Mouse (Mus musculus) left cerebral cortex, postnatal 36 days (tissue): ENCODE results near the gene Rpap1. TPM values are rescaled to one million over a fixed set of nuclear protein-coding genes. Genes with fewer than 3 reads are reported as not detected.

Experiments
- DNase-seq, 2 experiments: peaks; one replicate each; pipeline ENCODE4 v3.0.0; 2021 to 2022; ENCODE audit warnings: low spot score in 2 of 2, mixed read lengths in 1 of 2
- intact Hi-C: fragments of 180-260 bp; cut with DNase I; formaldehyde crosslinking; loops from one replicate; pipeline ENCODE4 v1.15.1; 2025
- total RNA-seq, 2 experiments: library from RNA; stranded (reverse); gene quantifications; 2 replicates each; pipeline ENCODE4 v1.2.3; 2021

The Rpap1 gene
- 10 to 100 TPM; 19.4 to 20.6 TPM for total RNA-seq

DNA sequence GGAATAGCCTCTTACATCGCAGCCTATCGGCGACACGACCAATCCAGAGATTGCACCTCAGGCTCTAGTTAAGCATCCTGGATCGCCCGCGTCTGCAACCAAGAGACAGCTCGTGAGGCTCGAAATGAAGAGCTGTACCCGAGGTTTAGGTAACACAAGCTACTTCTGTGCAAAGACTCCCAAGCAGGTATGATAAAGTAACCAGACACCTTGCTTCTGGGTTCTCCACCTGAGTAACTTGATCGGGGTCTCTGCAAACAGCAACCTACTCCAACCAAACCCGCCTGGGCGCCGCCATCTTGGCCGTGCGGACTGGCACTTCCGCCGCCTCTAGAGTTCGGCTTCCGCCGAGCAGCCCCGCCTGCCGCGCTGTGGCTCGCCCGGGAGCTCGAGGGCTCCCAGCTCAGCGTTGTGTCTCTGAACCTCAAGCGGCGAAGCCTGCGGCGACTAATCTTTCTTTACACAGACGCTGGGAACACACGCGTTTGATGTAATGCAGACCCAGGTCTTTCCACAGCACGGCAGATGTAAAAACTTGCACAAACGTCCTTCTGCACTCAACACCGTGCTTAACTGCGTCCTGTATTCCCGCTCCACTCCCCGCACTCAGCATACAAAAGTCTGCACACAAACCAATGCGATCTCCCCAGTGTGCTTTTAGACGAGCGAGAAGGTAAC lies at the start of gene Rpap1:
Gene Rpap1, minus strand, starts transcription at position 332 of the 678 bp plus-strand sequence.
- intact Hi-C loops = loop anchor here (10.0 kb wide), 1 partner anchor 157 kb away; no protein-coding TSS in a partner anchor
- peak; percentile 87 for DNase-seq

GRCm38 (mm10) chr2:119834231-119834630 lies 46.9 kb upstream of the Rpap1 start:
- DNase-seq = no peak
- intact Hi-C loops = no loop called here

GRCm38 (mm10) chr2:119830579-119830978 lies 43.2 kb upstream of the Rpap1 start:
- intact Hi-C loops = no loop called here
- DNase-seq = no peak

DNA sequence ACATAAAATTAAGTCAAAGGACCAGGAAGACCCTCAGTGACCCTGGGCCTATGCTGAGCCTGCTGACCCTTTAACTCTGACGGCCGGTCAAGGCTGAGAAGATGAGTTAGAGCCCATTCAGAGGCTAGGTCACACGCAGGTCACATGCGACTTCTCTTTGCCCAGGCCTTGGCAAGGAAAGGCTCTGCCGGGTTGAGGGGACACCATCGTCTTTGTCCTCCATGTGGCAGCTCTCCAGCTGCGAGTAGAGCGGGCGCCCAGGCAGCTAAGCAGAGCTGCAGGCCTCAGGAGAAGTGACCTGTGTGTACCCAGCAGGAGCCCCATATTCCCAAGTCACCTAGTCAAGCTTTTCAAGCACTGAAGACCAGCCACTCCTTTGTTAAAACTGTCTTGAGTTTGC lies 33.8 kb upstream of the Rpap1 start:
- intact Hi-C loops = no loop called here
- peak in 1 of 2 experiments; percentile 31 for DNase-seq

GRCm38 (mm10) chr2:119818668-119819272 lies 31.4 kb upstream of the Rpap1 start:
- intact Hi-C loops = no loop called here
- no peak for DNase-seq

GRCm38 (mm10) chr2:119817047-119817446 lies 29.7 kb upstream of the Rpap1 start:
- intact Hi-C loops = no loop called here
- no peak for DNase-seq

DNA sequence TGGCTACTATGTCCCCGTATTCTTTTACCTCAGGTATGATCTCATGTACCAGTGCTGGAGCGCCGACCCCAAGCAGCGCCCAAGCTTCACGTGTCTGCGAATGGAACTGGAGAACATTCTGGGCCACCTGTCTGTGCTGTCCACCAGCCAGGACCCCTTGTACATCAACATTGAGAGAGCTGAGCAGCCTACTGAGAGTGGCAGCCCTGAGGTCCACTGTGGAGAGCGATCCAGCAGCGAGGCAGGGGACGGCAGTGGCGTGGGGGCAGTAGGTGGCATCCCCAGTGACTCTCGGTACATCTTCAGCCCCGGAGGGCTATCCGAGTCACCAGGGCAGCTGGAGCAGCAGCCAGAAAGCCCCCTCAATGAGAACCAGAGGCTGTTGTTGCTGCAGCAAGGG lies 29.3 kb upstream of the Rpap1 start:
- intact Hi-C loops = no loop called here

DNA sequence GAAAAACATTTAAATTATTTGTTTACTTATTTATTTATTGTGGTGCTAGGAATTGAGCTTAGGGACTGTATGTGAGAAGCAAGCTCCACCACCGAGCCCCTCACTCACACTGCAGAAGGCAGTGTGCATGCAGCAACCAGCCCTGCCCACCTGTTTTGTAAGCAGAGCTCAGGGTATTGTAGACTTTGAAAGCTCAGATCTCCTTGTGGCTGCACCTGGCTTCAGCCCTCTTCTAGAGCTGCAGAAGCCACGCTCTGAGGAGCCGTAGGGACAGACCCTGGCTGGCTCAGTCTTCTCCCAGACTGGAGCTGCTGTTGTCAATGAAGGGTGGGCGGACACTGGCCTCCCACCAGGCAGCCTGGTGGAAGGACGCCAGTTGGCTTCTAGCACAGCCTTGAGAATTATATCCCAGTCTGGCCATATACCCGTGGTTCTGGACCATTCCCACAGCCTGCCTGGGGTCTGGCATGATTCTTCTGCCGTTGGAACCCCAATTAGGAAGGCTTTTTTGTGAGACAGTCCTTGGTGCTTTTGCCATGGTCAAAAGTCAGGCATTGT lies 27.1 kb upstream of the Rpap1 start:
- intact Hi-C loops = no loop called here

More for the DNA sequence above, 29.3 kb upstream of the Rpap1 start:
- no peak for DNase-seq

GRCm38 (mm10) chr2:119811490-119812146 lies 24.3 kb upstream of the Rpap1 start:
- DNase-seq = peak; percentile 68 to 70
- intact Hi-C loops = loop anchor here (1.0 kb wide), 1 partner anchor 10 kb away; no protein-coding TSS in a partner anchor

More for the DNA sequence above, 27.1 kb upstream of the Rpap1 start:
- peak; percentile 78 to 81 for DNase-seq

GRCm38 (mm10) chr2:119810890-119811289 lies 23.6 kb upstream of the Rpap1 start:
- intact Hi-C loops = loop anchor here (1.0 kb wide), 1 partner anchor 10 kb away; no protein-coding TSS in a partner anchor
- peak in 1 of 2 experiments; percentile 35 for DNase-seq

GRCm38 (mm10) chr2:119808881-119809280 lies 21.5 kb upstream of the Rpap1 start:
- no peak for DNase-seq
- intact Hi-C loops = no loop called here

- no peak for DNase-seq
- intact Hi-C loops = no loop called here
These were observed 21.1 kb upstream of the Rpap1 start for GRCm38 (mm10) chr2:119808438-119808837.

GRCm38 (mm10) chr2:119805536-119805935 lies 18.2 kb upstream of the Rpap1 start:
- no peak for DNase-seq
- intact Hi-C loops = no loop called here

- DNase-seq = no peak
- intact Hi-C loops = no loop called here
These were observed 17.4 kb upstream of the Rpap1 start for GRCm38 (mm10) chr2:119804776-119805175.

- DNase-seq = no peak
- intact Hi-C loops = no loop called here
These were observed 16.9 kb upstream of the Rpap1 start for GRCm38 (mm10) chr2:119804275-119804628.

- intact Hi-C loops = no loop called here
- DNase-seq = peak; percentile 72 to 74
These were observed 16.4 kb upstream of the Rpap1 start for GRCm38 (mm10) chr2:119803618-119804274.

DNA sequence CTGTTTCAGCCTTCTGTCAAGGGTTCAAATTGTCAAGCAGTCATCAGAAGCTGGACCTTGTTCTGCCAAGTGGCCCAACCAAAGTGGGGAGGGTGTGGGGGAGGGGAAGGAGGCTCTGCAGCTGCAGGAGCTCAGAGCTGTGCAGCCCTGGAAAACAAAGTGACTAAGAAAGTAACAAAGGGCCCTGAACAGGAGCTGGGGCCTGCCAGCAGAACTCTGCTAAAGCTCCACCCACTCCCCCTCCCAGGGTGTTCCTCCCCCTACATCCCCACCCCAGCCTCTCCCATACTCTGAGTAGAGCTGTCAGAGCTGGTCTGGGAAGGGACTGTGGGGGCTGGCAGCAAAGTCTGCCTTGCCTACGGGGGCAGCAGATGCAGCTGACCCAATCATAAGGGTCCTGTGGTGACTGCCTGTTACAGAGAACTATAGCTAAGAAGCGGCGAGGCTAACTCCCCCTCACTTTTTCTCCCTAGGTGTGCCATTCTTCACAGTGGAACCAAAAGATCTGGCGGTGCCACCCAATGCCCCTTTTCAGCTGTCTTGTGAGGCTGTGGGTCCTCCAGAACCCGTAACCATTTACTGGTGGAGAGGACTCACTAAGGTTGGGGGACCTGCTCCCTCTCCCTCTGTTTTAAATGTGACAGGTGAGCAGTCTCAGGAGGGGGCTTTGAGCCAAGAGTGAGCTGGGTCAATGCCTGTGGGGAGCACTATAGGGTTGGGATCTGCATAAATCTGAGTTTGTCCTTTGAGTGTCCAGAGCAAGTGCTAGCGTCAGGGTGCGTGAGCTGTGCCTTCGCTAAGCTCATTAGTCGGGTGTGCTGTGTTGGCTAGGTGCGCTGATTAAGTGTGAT lies 15.7 kb upstream of the Rpap1 start:
- DNase-seq = peak in 1 of 2 experiments; percentile 14
- intact Hi-C loops = no loop called here

DNA sequence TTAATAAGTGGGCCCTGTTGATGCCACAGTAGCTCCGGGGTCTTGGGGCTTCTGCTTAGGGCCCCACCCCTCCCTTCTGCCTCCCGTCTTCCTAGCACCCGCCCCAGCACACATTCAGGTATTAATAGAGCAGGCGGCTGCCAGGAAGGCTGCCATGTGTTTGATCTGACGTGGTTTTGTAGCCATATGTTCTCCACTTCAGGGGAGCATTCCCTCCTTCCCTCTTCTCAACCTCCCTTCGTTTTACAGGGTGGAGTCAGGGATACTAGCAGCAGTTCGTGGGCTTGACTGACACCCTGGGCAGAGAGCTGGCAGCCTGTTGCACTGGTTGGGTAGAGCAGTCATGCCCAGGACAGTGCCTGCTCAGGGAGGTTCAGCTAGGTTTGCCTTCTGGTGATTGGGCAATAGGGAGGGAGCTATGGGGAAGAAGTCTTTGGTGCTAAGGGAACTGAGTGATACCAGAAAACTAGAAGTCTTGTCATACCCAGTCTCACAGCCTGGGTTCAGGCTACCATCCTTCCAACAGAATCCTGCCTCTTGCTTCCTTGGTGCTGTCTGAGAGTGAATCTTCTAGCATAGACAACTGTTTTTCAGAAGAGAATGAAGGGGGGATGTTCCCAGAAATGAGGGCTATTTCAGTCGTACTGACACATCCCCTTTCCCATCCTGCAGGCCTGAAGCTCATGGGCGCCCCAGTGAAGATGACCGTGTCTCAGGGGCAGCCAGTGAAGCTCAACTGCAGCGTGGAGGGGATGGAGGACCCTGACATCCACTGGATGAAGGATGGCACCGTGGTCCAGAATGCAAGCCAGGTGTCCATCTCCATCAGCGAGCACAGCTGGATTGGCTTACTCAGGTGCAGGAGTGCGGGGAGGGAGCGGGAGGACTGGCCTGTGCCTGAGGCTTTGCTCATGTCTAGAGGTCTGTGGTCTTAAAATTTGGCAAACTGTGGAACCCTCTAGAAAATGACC lies 13.8 kb upstream of the Rpap1 start:
- intact Hi-C loops = loop anchor here (1.0 to 2.0 kb wide), 2 partner anchors 10 to 42 kb away; no protein-coding TSS in a partner anchor
- peak; percentile 74 to 83 for DNase-seq
